Mouse (Mus musculus) ES-E14 (cell line): ENCODE data around the gene Stard3.

Experiments used
- CHD2 ChIP-seq: IDR thresholded peaks from 2 replicates; pipeline ENCODE4 v1.6.1; 2014; ENCODE audit warnings: mild to moderate bottlenecking, low read depth, low read length, inconsistent platforms
- HCFC1 ChIP-seq: IDR thresholded peaks from 2 replicates; pipeline ENCODE4 v1.6.1; 2012; ENCODE audit warnings: low read length, inconsistent platforms, borderline replicate concordance; ENCODE audit not compliant: insufficient read depth
- MAFK ChIP-seq: IDR thresholded peaks from 2 replicates; pipeline ENCODE4 v1.6.1; 2014; ENCODE audit warnings: mild to moderate bottlenecking, low read depth, low read length, inconsistent platforms; ENCODE audit not compliant: insufficient read depth
- ZC3H11A ChIP-seq: IDR thresholded peaks from 2 replicates; pipeline ENCODE4 v1.6.1; 2012; ENCODE audit warnings: low read depth, mild to moderate bottlenecking, inconsistent platforms, low read length, borderline replicate concordance
- ZNF384 ChIP-seq: IDR thresholded peaks from 2 replicates; pipeline ENCODE4 v1.6.1; 2012; ENCODE audit warnings: low read depth, low read length, inconsistent platforms

GRCm38 (mm10) chr11:98370588-98370987, 12.4 kb downstream of the Stard3 start:
- TF ChIP-seq ZNF384, result no peak
- TF ChIP-seq MAFK, result no peak
- no peak for TF ChIP-seq ZC3H11A
- TF ChIP-seq HCFC1, result no peak
- no peak for TF ChIP-seq CHD2
